Mouse (Mus musculus) heart, postnatal 14 days (tissue): ENCODE data around the gene Rab1a. TPM values are rescaled to one million over a fixed set of nuclear protein-coding genes. Genes with fewer than 3 reads are reported as not detected.

Experiments
- DNase-seq, 2 experiments: peaks; one replicate each; pipeline ENCODE4 v3.0.0; 2021 to 2022
- intact Hi-C: fragments of 180-260 bp; cut with DNase I; formaldehyde crosslinking; loops from one replicate; pipeline ENCODE4 v1.15.1; 2025
- total RNA-seq, 2 experiments: library from RNA; stranded (reverse); gene quantifications; 2 replicates each; pipeline ENCODE4 v1.2.3; 2021

Rab1a gene
- total RNA-seq, 2 experiments from 2014 or later = 134 to 141 TPM

DNA sequence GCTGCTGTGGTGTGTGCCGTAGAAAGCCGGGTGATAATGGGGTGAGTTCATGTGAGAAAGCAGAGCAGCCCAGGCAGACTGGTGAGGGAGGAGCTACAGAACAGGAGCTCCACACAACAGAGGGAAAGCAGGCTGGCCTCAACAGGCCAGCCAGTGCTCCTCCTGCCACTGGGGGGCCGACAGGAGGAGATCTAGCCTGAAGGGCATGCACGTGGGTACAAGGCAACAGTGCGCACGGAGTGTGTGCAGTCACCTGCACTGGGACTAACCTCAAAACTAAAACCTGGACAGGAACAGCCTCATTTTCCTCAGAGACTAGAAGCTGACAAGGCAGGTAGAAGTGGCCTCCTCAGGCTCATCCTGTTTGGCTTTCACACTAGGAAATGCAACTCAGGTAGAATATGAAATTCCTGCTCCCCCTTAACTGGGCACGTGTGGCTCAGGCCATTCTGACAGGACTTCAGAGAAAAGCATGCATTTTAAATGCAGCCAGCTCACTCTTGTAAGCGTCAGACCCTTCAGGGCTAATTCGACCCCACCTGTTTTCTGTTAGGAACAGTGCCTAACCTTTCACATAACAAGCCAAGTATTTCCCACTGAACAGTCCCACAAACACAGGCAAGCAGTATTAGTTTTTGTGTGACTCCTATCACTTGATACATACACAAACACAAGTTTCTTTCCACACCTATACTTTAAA lies 42.1 kb downstream of the Rab1a start:
- DNase-seq = peak in 1 of 2 experiments; percentile 38
- intact Hi-C loops = loop anchor here (2.0 kb wide), 1 partner anchor 39 kb away; no protein-coding TSS in a partner anchor

DNA sequence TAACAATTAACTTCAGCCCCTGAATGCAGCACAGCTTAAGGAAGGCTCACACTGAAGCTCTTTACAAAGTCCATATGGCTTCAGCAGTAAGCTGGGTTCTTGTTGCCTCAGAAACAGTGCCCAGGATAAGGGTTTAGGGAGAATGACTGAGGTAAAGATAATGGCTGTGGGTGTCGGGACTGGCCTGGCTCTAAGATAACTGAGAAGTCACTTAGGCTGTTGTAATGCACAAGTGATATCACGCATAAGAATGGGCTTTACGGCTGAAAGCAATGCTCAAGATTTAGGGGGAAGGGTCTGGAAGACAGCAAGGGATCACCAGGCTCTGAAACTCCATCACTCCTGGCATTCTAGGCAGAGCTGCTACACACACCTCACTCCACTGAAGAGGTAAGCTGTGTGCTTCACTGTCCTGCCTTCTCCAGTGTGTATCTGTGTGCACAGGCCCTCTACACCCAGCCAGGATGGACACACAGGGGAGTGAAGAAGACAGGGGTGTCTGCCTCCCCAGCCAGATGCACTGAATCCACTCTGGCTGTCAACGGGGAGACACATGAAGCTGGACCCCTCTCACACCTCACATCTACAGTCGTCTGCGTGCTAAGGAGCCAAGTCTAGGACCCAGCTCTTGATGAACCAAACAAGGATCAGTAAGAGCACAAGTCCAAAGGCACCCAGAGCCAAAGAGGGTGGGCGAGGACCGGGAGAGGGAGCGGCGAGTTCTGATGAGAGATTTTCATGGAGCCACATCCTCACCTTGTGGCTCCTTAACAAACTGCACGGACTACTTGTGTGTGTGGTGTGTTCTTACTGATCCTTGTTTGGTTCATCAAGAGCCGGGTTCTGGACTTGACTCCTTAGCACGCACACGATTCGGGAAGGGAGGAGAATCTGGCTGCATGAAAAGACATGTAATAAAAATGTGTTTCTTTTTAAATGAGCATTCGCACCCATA lies 43.4 kb downstream of the Rab1a start:
- no peak for DNase-seq
- intact Hi-C loops = loop anchor here (5.0 kb wide), 2 partner anchors 112 to 422 kb away; no protein-coding TSS in a partner anchor

DNA sequence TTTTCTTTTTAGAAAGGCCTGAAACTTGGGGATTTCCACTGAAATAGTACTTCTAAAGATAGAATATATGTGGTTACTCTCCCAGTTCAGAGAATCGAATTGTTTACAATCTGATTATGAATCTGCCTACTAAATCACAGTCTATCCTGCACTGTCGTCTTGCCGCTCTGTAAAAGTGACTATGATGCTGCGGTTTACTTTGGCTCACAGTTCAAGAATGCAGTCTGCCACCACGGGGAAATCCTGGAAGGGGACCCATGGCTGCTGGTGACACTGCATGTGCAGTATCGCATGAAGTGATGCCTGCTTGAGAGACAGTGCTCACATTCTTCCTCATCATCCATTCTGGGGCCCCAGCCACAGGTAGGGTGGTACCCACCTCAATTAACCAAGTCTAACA lies 44.1 kb downstream of the Rab1a start:
- DNase-seq = no peak
- intact Hi-C loops = loop anchor here (5.0 kb wide), 2 partner anchors 113 to 423 kb away; no protein-coding TSS in a partner anchor

DNA sequence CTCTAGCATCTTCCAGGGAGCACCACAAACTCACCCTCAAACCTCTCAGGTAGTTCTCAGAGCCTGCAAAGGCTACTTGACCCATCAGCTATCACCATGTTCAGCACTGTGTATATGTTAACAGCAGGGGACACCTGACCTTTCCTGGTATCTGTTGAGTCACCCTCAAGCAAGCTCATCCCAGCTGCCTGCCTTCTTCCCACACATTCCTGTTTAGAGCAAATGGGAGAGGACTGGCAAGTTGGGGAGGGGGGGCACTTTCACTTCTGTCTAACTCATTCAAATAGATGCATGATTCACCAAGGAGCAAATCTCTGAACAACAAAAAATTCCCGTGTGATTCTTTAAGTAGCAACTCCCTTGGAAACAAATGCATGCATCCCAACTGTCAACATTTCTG lies 45.4 kb downstream of the Rab1a start:
- intact Hi-C loops = loop anchor here (5.0 kb wide), 2 partner anchors 114 to 424 kb away; no protein-coding TSS in a partner anchor
- DNase-seq = no peak

DNA sequence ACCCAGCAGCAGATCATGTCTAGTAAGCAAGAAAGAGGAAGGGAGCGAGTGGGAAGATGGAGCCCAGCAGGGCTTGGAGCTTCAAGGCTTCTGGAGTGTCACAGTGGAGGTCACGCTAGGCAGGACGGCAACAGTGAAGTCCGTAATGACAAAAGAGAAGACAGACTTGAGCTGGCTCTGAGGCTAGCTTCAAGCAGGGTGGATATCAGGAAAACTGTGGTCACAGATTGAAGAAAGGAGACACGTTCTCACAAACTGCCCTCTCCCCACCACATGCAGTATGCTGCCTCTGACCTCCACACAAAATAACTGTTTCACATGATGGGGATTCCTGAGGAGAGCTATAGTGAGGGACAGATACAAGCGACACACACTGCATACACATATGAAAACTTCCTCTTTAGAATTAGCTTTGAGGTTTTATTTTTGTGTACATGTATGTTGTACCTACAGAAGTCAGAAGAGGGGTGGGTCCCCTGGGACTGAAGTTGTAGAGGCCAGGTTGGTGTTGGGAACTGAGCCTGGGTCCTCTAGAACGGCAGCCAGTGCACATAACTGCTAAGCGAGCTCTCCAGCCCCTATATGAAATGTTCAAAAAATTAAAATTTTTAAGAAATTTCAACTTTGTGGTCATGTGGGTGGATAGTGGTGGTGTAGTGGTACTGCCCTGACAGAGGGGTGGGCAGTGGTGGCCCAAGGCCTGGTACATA lies 46.1 kb downstream of the Rab1a start:
- intact Hi-C loops = loop anchor here (5.0 kb wide), 2 partner anchors 115 to 425 kb away; no protein-coding TSS in a partner anchor
- DNase-seq = no peak

DNA sequence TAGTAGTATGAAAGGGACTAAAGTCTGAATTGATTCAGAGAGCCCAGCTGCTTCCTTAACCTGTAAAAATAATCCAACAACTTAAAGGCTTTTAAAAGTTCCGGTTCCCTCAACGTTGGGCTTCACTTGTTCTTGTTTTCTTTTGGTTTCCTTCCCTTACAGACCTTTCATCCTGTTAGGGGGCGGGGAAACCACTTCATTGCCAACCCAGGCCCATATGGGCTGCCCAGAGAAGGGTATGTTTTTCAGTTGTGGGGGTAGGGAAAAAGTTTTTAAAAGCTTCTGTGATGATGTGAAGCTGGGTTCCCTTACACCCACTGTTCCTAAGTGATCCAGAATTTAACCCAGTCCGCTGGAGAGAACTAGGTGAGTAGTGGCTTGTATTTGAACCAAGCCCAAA lies 47.0 kb downstream of the Rab1a start:
- intact Hi-C loops = loop anchor here (5.0 kb wide), 2 partner anchors 116 to 426 kb away; no protein-coding TSS in a partner anchor
- DNase-seq = no peak

DNA sequence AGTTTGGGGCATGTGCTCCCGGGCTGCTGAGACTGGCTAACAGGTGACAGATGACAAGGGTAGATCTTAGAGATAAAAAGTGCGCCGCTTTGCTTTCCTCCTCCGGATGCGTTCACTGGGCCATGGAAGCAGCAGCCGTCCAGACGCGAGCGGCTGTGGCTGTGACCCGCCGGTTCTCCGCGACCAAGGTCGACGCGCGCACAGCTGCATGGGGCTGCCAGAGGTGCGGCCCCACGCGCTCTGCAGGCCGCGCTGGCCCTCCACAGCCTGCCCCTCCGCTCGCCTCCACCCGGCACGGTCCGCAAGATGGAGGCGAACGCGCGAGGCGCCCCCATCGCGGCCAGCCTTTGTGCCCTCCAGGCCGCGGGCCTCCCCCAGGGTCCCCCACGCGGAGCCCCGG lies 47.6 kb downstream of the Rab1a start:
- intact Hi-C loops = loop anchor here (5.0 kb wide), 2 partner anchors 117 to 427 kb away; no protein-coding TSS in a partner anchor
- no peak for DNase-seq

DNA sequence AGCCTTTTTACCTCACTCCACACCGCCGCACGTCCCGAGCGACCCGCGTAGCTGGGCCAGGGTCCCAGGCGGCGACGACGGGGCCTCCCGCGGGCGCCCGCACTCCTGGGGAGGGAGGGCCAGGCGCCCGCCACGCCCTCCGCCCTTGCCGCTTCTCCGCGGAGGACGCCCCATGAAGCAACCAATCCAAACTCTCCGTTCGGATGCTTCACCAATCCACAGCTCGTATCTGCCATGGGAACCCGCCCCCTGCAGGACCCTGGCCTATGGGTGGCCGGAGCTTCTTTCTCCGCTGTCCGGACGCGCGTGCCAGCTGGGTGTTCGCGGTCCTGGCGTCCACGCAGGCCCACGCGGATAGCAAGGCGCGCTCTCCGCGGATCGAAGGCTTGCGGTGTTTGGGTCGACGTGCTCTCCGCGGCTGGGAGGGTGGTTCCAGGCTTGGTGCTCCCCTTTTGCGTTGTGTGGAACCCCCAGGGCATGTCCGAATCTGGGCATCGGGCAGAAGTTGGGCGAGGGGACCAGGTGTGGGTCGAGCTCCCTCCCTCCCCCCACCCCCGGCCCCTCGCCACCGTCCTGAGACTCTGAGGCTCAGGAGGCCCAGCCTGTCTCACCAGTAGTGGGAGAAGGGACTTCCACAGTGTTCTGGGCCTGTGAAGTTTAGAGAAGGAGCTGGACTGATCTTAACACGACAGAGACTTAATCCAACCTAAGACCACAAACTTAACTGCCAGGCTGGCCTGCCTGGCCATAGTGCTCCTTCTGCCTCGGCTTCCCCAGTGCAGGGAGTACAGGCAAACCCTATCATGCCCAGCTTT lies 48.3 kb downstream of the Rab1a start, which contains the start of gene Cep68:
Gene Cep68, minus strand, starts transcription at position 134 of the 815 bp plus-strand sequence.
- intact Hi-C loops = loop anchor here (5.0 kb wide), 2 partner anchors 117 to 427 kb away; no protein-coding TSS in a partner anchor
- DNase-seq = peak; percentile 94 to 95

DNA sequence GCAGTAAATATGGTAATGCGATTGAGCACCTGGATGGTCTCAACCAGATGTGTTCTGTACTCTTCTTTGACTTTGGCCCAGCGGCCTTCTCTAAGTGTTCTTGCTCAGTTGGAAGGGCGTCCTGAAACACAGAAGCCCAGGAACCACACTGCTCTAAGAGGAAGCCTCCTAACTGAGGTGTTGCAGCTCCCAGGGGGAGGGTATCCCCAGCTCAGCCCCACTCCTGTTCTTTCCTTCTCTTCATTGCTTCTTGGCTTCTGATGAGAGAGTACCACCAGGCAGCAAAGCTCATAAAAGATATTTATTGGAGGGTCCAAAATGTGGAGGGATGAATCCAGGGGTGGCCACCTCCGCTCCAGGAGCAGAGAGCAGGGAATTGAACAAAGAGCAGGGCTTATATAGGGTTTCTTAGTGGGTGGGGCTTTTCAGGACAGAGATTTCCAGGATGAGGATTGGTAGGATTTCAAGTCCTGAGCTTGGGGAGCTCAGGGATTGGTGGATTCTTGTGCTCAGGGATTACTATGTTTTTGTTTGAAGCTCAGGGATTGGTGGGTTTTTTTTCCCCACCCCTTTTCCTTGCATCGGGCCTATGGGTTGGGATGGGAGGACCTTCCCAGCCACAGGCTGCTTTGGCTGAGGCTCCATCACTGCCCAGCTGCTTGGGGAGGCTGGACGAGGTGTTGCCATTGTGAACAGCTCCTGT lies 49.4 kb downstream of the Rab1a start:
- no peak for DNase-seq
- intact Hi-C loops = no loop called here

DNA sequence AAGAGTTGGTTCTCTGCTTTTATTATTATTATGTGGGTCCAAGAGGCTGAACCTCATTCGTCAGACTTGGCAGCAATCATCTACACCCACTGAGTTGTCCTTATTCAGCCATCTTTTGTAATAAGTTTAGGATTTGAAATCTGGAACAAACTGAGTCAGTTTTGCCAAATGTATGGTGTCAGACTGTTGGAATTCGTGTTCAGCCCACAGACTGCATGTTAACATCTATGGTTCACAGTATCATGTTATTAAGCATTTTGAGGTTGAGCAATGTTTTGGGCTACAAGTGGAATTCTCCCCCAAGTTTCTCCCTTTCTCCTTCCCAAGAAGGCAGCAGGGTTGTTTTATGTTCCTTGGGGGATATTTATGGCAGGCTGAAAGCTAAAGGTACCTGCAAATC lies 51.9 kb downstream of the Rab1a start:
- DNase-seq = no peak
- intact Hi-C loops = no loop called here

DNA sequence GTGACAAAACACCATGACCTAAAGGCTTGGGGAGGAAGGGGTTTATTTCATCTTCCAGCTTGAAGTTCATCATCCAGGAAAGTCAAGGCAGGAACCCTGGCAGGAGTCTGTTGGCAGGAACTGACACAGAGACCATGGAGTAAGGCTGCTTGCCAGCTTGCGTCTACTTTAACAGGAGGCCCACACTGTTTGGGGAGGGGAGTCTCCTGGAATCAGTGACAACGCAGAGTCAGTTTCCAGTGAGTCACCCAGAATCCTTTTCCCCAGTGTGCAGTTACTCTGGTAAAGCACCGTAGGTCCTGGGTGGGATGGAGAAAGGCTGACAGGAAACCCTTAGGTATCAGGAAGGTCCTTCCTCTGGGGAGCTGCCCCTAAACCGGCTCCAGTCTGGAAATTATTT lies 53.6 kb downstream of the Rab1a start:
- intact Hi-C loops = no loop called here
- no peak for DNase-seq

DNA sequence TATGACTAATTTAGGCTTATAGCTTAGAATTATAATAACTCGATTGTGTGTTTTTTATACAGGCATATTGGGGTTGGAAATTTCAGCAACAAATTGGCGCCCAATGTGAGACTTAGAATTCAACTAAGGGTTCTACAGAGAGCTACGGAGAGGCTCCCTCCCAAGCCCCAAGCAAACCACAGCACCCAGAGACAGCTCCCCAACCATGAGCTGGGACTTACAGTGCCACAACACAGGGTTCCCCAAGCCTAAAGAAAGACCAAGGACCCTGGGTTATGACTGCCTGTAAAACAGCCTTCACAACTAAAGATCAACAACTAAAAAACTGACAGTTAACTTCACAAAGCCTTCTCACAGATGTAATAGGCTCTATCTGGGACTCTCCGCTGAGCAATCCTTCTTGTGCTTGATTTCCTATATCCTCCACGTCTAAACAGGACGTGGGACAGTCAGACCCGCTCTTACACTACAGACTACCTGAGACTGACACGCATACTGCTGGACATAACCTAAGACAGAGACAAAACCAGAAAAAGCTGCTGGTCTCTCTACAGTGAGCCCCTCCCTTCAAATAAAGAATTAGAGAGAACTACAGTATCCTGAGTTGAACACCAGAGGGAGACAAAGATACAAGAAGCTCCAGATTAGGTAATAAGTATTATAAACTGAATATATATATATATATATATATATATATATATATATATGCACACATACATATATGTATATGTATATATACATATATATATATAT lies 61.6 kb downstream of the Rab1a start:
- intact Hi-C loops = loop anchor here (1.0 to 5.0 kb wide), 3 partner anchors 70 to 138 kb away; partner anchors contain the start of gene Slc1a4
- no peak for DNase-seq

DNA sequence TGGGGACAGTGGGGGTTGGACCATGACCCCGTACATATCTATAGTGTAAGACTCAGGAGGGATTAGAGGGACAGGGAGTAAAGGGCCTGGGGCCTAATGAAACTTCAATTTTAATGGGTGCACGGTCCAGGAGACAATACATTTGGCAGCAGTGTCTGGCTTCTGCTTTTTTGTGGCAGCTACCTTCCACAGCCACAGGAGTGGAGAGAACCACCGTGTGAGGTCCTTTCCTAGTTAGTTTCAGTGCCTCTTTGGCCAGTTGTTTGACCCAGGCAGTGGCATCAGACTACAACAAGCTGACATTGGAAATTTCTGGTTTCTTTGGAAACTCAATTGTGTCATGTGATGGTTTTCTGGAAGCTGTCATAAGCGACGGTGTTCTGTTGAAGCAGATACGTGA lies 68.7 kb downstream of the Rab1a start:
- intact Hi-C loops = no loop called here
- no peak for DNase-seq

DNA sequence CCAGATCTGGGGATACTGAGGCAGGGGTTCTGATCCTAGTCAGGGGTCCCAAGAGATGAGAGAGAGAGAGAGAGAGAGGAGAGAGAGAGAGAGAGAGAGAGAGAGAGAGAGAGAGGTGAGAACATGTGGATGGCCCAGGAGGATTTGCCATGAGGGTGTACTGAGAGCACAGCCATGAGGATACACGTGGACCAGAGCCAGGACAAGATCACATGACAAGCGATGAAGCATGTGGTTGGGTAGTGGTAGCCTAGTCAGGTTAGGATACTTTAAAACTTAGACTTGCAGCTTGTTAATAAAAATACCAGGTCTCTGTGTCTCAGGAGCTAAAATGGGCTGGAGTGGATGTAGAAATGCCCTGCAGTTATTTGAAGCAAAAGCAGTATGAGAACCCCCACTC lies 74.7 kb downstream of the Rab1a start:
- intact Hi-C loops = no loop called here
- DNase-seq = no peak
